Mouse (Mus musculus): ENCODE measurements around the gene Smoc2. TPM values are rescaled to one million over a fixed set of nuclear protein-coding genes. Genes with fewer than 3 reads are reported as not detected.

The Smoc2 gene
- total and polyA plus RNA-seq, 3 experiments: 0.34 TPM; not detected in 2

- Histone ChIP-seq H3K9ac (ENCODE audit: insufficient read depth, low read depth) (no peak overlapping the region), H3K36me3 (replicated peaks in 1 of 2; ENCODE audit: control insufficient read depth in 1 of 2, insufficient read depth in 1 of 2, low read length in 1 of 2) (no peaks in the 10 kb centered on the region), H3K27me3 (replicated peaks) (peaks cover 48% of the 10 kb centered on the region), H3K4me3 (replicated peaks in 1 of 3; ENCODE audit: low read depth in 2 of 3, low read length in 2 of 3, poor library complexity in 1 of 3) (no peak overlapping the region), H3K27ac (ENCODE audit: insufficient read depth, low read depth) (no peak overlapping the region), H3K4me2 (ENCODE audit: insufficient read depth, low read depth, poor library complexity, severe bottlenecking) (no peak overlapping the region), H3K9me3 (replicated peaks; ENCODE audit: low read length) (no peaks in the 10 kb centered on the region), H3K79me2 (replicated peaks; ENCODE audit: control insufficient read depth, extremely low read depth, insufficient read depth, poor library complexity, severe bottlenecking) (no peaks in the 10 kb centered on the region), H3K4me1 (ENCODE audit: control insufficient read depth in 1 of 2, insufficient read depth in 2 of 2) (peaks cover 0 to 4% of the 10 kb centered on the region in 2 experiments; a peak in 1 of 4 replicates)
- TF ChIP-seq CHD1 (IDR thresholded peaks at IDR 0.05; ENCODE audit: low read depth, low read length): no peak
- TF ChIP-seq ZKSCAN1 (IDR thresholded peaks at IDR 0.05; ENCODE audit: borderline replicate concordance, low read depth, low read length): no peak
- no peak for TF ChIP-seq ELF1 (IDR thresholded peaks at IDR 0.05; ENCODE audit: low read depth, low read length)
- TF ChIP-seq MAX (IDR thresholded peaks at IDR 0.05; ENCODE audit: low read length): no peak
- TF ChIP-seq IRF4 (IDR thresholded peaks at IDR 0.05; ENCODE audit: low read depth, low read length): no peak
- no peak for TF ChIP-seq GABPA (IDR thresholded peaks at IDR 0.05; ENCODE audit: insufficient replicate concordance, low read depth, low read length)
- TF ChIP-seq MAFK (IDR thresholded peaks at IDR 0.05; ENCODE audit: insufficient replicate concordance, low read length): no peak
- TF ChIP-seq JUN (IDR thresholded peaks at IDR 0.05; ENCODE audit: insufficient read depth, low read depth, low read length): no peak
- TF ChIP-seq E2F4 (IDR thresholded peaks at IDR 0.05; ENCODE audit: insufficient replicate concordance, low read depth, low read length): no peak
- TF ChIP-seq ZNF384 (IDR thresholded peaks at IDR 0.05; ENCODE audit: low read depth, low read length): no peak
- TF ChIP-seq TCF12 (IDR thresholded peaks at IDR 0.05; ENCODE audit: low read depth, low read length): no peak
- no peak for TF ChIP-seq RAD21 (IDR thresholded peaks at IDR 0.05; ENCODE audit: low read depth, low read length)
- DNase-seq (ENCODE audit: extremely low read depth): no peak
- dilution Hi-C loops (cut with MboI; ENCODE audit: extremely low pct_ligation_motif_present, extremely low pct_unique_long_range_greater_than_20kb, low sequenced_read_pairs) (no loop called here), in situ Hi-C loops (cut with MboI; ENCODE audit: low pct_ligation_motif_present, low pct_unique_long_range_greater_than_20kb, low sequenced_read_pairs) (no loop called here)
Measured at GRCm38 (mm10) chr17:14326156-14326555, 46.9 kb downstream of the Smoc2 start.

DNA sequence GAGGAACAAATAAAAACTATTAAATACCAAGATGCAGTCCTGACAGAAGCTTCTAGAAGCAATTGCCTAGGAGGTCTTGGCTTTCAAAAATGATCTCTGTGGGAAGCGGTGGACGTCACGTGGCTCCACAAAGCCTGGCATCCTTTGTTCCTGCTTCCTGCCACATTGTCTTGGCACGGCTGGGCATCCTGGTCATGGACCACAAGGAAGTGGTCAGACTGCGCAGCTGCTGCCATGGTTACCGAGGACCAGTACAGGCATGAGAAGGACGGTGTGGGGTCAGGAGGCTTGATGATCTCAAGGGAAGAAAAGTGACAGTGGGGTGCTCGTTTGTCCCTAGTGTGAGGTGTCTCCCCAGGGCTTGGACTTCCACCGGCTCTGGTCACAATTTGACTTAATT, 48.7 kb downstream of the Smoc2 start:
- TF ChIP-seq ZC3H11A (IDR thresholded peaks at IDR 0.05; ENCODE audit: low read depth, low read length): no peak
- TF ChIP-seq HCFC1 (IDR thresholded peaks at IDR 0.05; ENCODE audit: low read depth, low read length): no peak
- no peak for TF ChIP-seq NRF1 (IDR thresholded peaks at IDR 0.05; ENCODE audit: low read depth, low read length)
- TF ChIP-seq POLR2A (IDR thresholded peaks at IDR 0.05; ENCODE audit: low read depth, low read length): no peak
- no peak for TF ChIP-seq MEF2A (IDR thresholded peaks at IDR 0.05; ENCODE audit: borderline replicate concordance, low read depth, low read length)
- TF ChIP-seq RAD21 (IDR thresholded peaks at IDR 0.05; ENCODE audit: low read depth, low read length): no peak
- no peak for TF ChIP-seq SMC3 (IDR thresholded peaks at IDR 0.05; ENCODE audit: low read depth, low read length)
- TF ChIP-seq PAX5 (IDR thresholded peaks at IDR 0.05; ENCODE audit: low read length): no peak
- no peak for TF ChIP-seq UBTF (IDR thresholded peaks at IDR 0.05; ENCODE audit: low read depth, low read length)
- TF ChIP-seq BHLHE40 (IDR thresholded peaks at IDR 0.05; ENCODE audit: low read depth, low read length): no peak
- TF ChIP-seq TBP (conservative IDR thresholded peaks at IDR 0.05; ENCODE audit: low read depth, low read length): no peak
- TF ChIP-seq USF1 (IDR thresholded peaks at IDR 0.05; ENCODE audit: low read depth, low read length): no peak
- no peak for TF ChIP-seq TCF12 (IDR thresholded peaks at IDR 0.05; ENCODE audit: low read depth, low read length)
- TF ChIP-seq GABPA (IDR thresholded peaks at IDR 0.05; ENCODE audit: insufficient replicate concordance, low read depth, low read length): no peak
- no peak for TF ChIP-seq ZMIZ1 (IDR thresholded peaks at IDR 0.05; ENCODE audit: low read depth, low read length)
- Histone ChIP-seq H3K36me3 (replicated peaks in 1 of 2; ENCODE audit: control insufficient read depth in 1 of 2, insufficient read depth in 1 of 2, low read length in 1 of 2) (no peaks in the 10 kb centered on the region), H3K9me3 (replicated peaks; ENCODE audit: low read length) (no peaks in the 10 kb centered on the region), H3K79me2 (replicated peaks; ENCODE audit: control insufficient read depth, extremely low read depth, insufficient read depth, poor library complexity, severe bottlenecking) (no peaks in the 10 kb centered on the region), H3K27me3 (replicated peaks) (peaks cover 42% of the 10 kb centered on the region), H3K27ac (ENCODE audit: insufficient read depth, low read depth) (no peak overlapping the region), H3K4me2 (ENCODE audit: insufficient read depth, low read depth, poor library complexity, severe bottlenecking) (no peak overlapping the region), H3K4me1 (ENCODE audit: control insufficient read depth in 1 of 2, insufficient read depth in 2 of 2) (peaks cover 0 to 4% of the 10 kb centered on the region in 2 experiments; a peak in 1 of 4 replicates), H3K4me3 (replicated peaks in 1 of 3; ENCODE audit: low read depth in 2 of 3, low read length in 2 of 3, poor library complexity in 1 of 3) (no peak overlapping the region), H3K9ac (ENCODE audit: insufficient read depth, low read depth) (no peak overlapping the region)
- in situ Hi-C loops (cut with MboI; ENCODE audit: low pct_ligation_motif_present, low pct_unique_long_range_greater_than_20kb, low sequenced_read_pairs) (no loop called here), dilution Hi-C loops (cut with MboI; ENCODE audit: extremely low pct_ligation_motif_present, extremely low pct_unique_long_range_greater_than_20kb, low sequenced_read_pairs) (no loop called here)
- no peak for DNase-seq (ENCODE audit: extremely low read depth)

Measured in CH12.LX (cell line).